Comparison of ENCODE assay signal across 7 mouse cellular contexts in the genomic region with DNA sequence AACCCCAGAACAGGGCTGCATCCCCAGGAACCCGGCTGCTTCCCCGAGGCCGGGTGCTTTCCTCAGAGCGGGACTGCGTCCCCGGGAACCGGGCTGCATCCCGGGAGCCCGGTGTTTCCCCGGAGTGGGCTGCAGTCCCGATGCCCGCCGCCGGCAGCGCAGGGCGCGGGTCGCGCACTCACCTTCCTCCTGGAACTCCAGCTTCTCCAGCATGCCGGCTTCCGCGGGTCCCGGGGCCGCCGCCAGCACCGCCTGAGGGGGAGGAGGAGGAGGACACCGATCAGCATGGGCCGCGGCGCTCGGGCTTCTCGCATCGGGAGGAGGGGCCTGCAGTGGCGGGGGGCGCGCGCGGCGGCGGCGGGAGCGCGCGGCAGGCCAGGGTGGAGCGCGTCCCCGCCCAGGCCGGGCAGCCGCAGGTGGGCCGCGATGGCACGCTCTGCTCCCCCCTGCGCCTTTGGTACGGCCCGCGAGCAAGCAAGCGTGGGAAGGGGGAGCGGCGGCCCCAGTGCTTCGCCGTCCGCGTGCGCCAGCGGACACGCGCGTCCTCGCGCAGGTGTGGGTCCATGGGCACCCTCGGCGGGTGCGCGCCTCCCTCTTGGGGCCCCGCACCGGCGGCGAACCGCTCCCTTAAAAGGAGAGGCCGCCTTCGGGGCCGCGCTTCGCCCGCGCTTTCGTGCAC.
A peak's percentile ranks its signal among the peaks of the same experiment; 100 is the strongest.
DNase-seq lines count a peak whose midpoint lies in the region; ATAC-seq and TF ChIP-seq lines count a peak whose summit lies in the region.

No protein-coding gene starts in this region.

- H3K4me3 ChIP-seq in cortical plate, adult 2 months (ENCODE audit: insufficient read depth, low read length) = peak overlapping the region; percentile 75
- H3K4me3 ChIP-seq in intestine, embryonic 15.5 days (replicated peaks) = peak overlapping the region; percentile 87
- H3K4me3 ChIP-seq in midbrain, embryonic 12.5 days = peak overlapping the region; percentile 89
- H3K4me3 ChIP-seq in small intestine, adult 2 months (ENCODE audit: low read depth, low read length) = peak overlapping the region; percentile 70

- H3K4me2 ChIP-seq in intestine, embryonic 15.5 days (replicated peaks) = peak overlapping the region; percentile 65
- peak overlapping the region; percentile 62 for H3K4me2 ChIP-seq in midbrain, embryonic 12.5 days (replicated peaks)

- DNase-seq in adrenal gland, adult 18-20 months (ENCODE audit: low spot score in 2 of 2) = peak; percentile 78 to 80
- peak; percentile 87 for DNase-seq in gastrocnemius, postnatal 25 days
- peak; percentile 89 to 94 for DNase-seq in left cerebral cortex, postnatal 36 days (ENCODE audit: low spot score in 2 of 2)

- peaks cover 4% of the 10 kb centered on the region for H3K4me1 ChIP-seq in cortical plate, adult 2 months (ENCODE audit: control insufficient read depth, insufficient read depth, low read length)
- peaks cover 9% of the 10 kb centered on the region for H3K4me1 ChIP-seq in intestine, embryonic 15.5 days (replicated peaks)
- peaks cover 11% of the 10 kb centered on the region for H3K4me1 ChIP-seq in midbrain, embryonic 12.5 days
- peaks cover 2% of the 10 kb centered on the region; the same call in 1 of the 2 replicates for H3K4me1 ChIP-seq in small intestine, adult 2 months (ENCODE audit: control insufficient read depth, insufficient read depth, insufficient read length, low read length)

- WGBS in intestine, embryonic 15.5 days = under 1% methylated on average over 62 of the region's 87 CpGs
- under 1% methylated on average over 60 of the region's 87 CpGs for WGBS in midbrain, embryonic 12.5 days
- WGBS in small intestine, adult 2 months = under 1% methylated on average over 55 of the region's 87 CpGs

- ATAC-seq in intestine, embryonic 15.5 days = peak; percentile 95
- ATAC-seq in midbrain, embryonic 12.5 days (ENCODE audit: low FRiP score, low read depth) = peak; percentile 95

- H3K27ac ChIP-seq in cortical plate, adult 2 months (ENCODE audit: insufficient read depth, low read length) = peak overlapping the region; percentile 96
- peak overlapping the region; percentile 96 for H3K27ac ChIP-seq in intestine, embryonic 15.5 days
- H3K27ac ChIP-seq in midbrain, embryonic 12.5 days (replicated peaks) = peak overlapping the region; percentile 96
- peak overlapping the region; percentile 97 for H3K27ac ChIP-seq in small intestine, adult 2 months (ENCODE audit: insufficient read depth, low read depth, low read length)

- H3K36me3 ChIP-seq in intestine, embryonic 15.5 days = no peaks in the 10 kb centered on the region
- no peaks in the 10 kb centered on the region for H3K36me3 ChIP-seq in midbrain, embryonic 12.5 days
- no peaks in the 10 kb centered on the region for H3K36me3 ChIP-seq in small intestine, adult 2 months (ENCODE audit: control insufficient read depth, insufficient read depth, low read length)

- TF ChIP-seq POLR2A in cortical plate, adult 2 months (IDR thresholded peaks at IDR 0.05; ENCODE audit: extremely low read depth, insufficient read depth, low read length) = 0 out of 2 replicates have a peak, but pooled peaks have one; percentile 4
- TF ChIP-seq POLR2A in small intestine, adult 2 months (IDR thresholded peaks at IDR 0.05; ENCODE audit: low read depth, low read length) = no peak

- H3K27me3 ChIP-seq in intestine, embryonic 15.5 days (replicated peaks) = no peaks in the 10 kb centered on the region
- H3K27me3 ChIP-seq in midbrain, embryonic 12.5 days = no peaks in the 10 kb centered on the region
- H3K27me3 ChIP-seq in small intestine, adult 2 months (ENCODE audit: control insufficient read depth, insufficient read depth, low read length) = no peaks in the 10 kb centered on the region

- peak overlapping the region; percentile 91 for H3K9ac ChIP-seq in intestine, embryonic 15.5 days
- H3K9ac ChIP-seq in midbrain, embryonic 12.5 days (replicated peaks) = peak overlapping the region; percentile 81

- TF ChIP-seq CTCF in cortical plate, adult 2 months (IDR thresholded peaks at IDR 0.05; ENCODE audit: extremely low read depth, insufficient read depth, low read length) = no peak
- TF ChIP-seq CTCF in small intestine, adult 2 months (IDR thresholded peaks at IDR 0.05; ENCODE audit: extremely low read depth, insufficient read length, insufficient replicate concordance, low read depth, low read length) = 0 out of 2 replicates have a peak, but pooled peaks have one; percentile 20

- intact Hi-C loops in left cerebral cortex, postnatal 36 days (cut with DNase I) = loop anchor here (1.0 to 5.0 kb wide), 5 partner anchors 46 to 221 kb away; a partner anchor contains a TSS

- no peaks in the 10 kb centered on the region for H3K9me3 ChIP-seq in intestine, embryonic 15.5 days
- no peaks in the 10 kb centered on the region for H3K9me3 ChIP-seq in midbrain, embryonic 12.5 days

Comparison
In these comparisons a context has a peak if more than half of its experiments do, and no peak if none do; other contexts are left out.
1. Peak in every context shown above with its lines: DNase-seq, ATAC-seq, H3K4me3 ChIP-seq and H3K27ac ChIP-seq.